Mouse (Mus musculus) heart, embryonic 13.5 days (tissue): ENCODE measurements around the gene 1700012B09Rik. TPM values are rescaled to one million over a fixed set of nuclear protein-coding genes. Genes with fewer than 3 reads are reported as not detected.
A peak's percentile ranks its signal among the peaks of the same experiment; 100 is the strongest.

ENCODE experiments used
- ATAC-seq: fragments of 200-750 bp; cut with Nextera tagmentation; 2 replicates; pipeline ENCODE4 v1.8.0; 2017; ENCODE audit warnings: moderate TSS enrichment; ENCODE audit not compliant: insufficient number of reproducible peaks, low FRiP score, low TSS enrichment; ENCODE audit errors: extremely low read depth
- H3K27ac ChIP-seq: fragments of 300-500 bp; sonication (generic); replicated peaks from 2 replicates; pipeline ENCODE4 v1.5.1; 2015; ENCODE audit warnings: moderate library complexity, mild to moderate bottlenecking, inconsistent platforms
- H3K27me3 ChIP-seq: fragments of 300-500 bp; sonication (generic); replicated peaks from 2 replicates; pipeline ENCODE4 v1.6.1; 2015; ENCODE audit warnings: mild to moderate bottlenecking, inconsistent platforms
- H3K36me3 ChIP-seq: fragments of 300-500 bp; sonication (generic); 2 replicates; pipeline ENCODE4 v1.6.1; 2015; ENCODE audit warnings: mild to moderate bottlenecking, inconsistent platforms
- H3K4me1 ChIP-seq: fragments of 300-500 bp; sonication (generic); 2 replicates; pipeline ENCODE4 v1.6.1; 2015; ENCODE audit warnings: inconsistent platforms
- H3K4me2 ChIP-seq: fragments of 300-500 bp; sonication (generic); 2 replicates; pipeline ENCODE4 v1.6.1; 2015; ENCODE audit warnings: inconsistent platforms, mild to moderate bottlenecking, moderate library complexity
- H3K4me3 ChIP-seq: fragments of 300-500 bp; sonication (generic); 2 replicates; pipeline ENCODE4 v1.5.1; 2015; ENCODE audit warnings: moderate library complexity, mild to moderate bottlenecking, inconsistent platforms
- H3K9ac ChIP-seq: fragments of 300-500 bp; sonication (generic); 2 replicates; pipeline ENCODE4 v1.6.1; 2015; ENCODE audit warnings: inconsistent platforms, mild to moderate bottlenecking, moderate library complexity
- H3K9me3 ChIP-seq: fragments of 300-500 bp; sonication (generic); 2 replicates; pipeline ENCODE4 v1.6.1; 2016; ENCODE audit warnings: inconsistent platforms
- WGBS: fragments of 180-500 bp; shearing (Covaris S2); methylation state at CpG from one replicate; pipeline ENCODE4 v1.1.7; 2015; ENCODE audit warnings: mixed read lengths; 5-methylcytosine and 5-hydroxymethylcytosine counted together
- polyA plus RNA-seq: library from polyadenylated mRNA; unstranded; fragments of >200 nt; fragmentation: Nextera tagmentation; extraction: Ambion mirVana; gene quantifications from 2 replicates; pipeline ENCODE4 v1.2.1, GENCODE M21; 2015

1700012B09Rik gene
- polyA plus RNA-seq, 1 experiment from 2014 or later: not detected

- no peak overlapping the region for H3K27ac ChIP-seq
- no peaks in the 10 kb centered on the region for H3K36me3 ChIP-seq
- peaks cover 25% of the 10 kb centered on the region for H3K27me3 ChIP-seq
- H3K4me3 ChIP-seq: no peak overlapping the region
- no peak for ATAC-seq
- no peak overlapping the region for H3K4me2 ChIP-seq
- H3K9ac ChIP-seq: no peak overlapping the region
- no peaks in the 10 kb centered on the region for H3K9me3 ChIP-seq
- no peaks in the 10 kb centered on the region for H3K4me1 ChIP-seq
Measured at GRCm38 (mm10) chr9:14759261-14759660, 11.6 kb downstream of the 1700012B09Rik start.

- Histone ChIP-seq H3K4me3 (no peak overlapping the region), H3K4me1 (no peaks in the 10 kb centered on the region), H3K27ac (no peak overlapping the region), H3K4me2 (no peak overlapping the region), H3K36me3 (no peaks in the 10 kb centered on the region), H3K9ac (no peak overlapping the region), H3K27me3 (peaks cover 19% of the 10 kb centered on the region; the same call in 1 of the 2 replicates), H3K9me3 (no peaks in the 10 kb centered on the region)
- ATAC-seq: no peak
- WGBS: 56% methylated on average over 7 of the region's 7 CpGs
Measured at GRCm38 (mm10) chr9:14758590-14758989, 12.2 kb downstream of the 1700012B09Rik start.

GRCm38 (mm10) chr9:14754469-14754868 is 16.4 kb downstream of the 1700012B09Rik start:
- no peaks in the 10 kb centered on the region for H3K9me3 ChIP-seq
- no peak for ATAC-seq
- H3K4me1 ChIP-seq: peaks cover 9% of the 10 kb centered on the region
- H3K4me2 ChIP-seq: no peak overlapping the region
- H3K9ac ChIP-seq: no peak overlapping the region
- H3K36me3 ChIP-seq: no peaks in the 10 kb centered on the region
- peaks cover 30% of the 10 kb centered on the region for H3K27me3 ChIP-seq
- no peak overlapping the region for H3K27ac ChIP-seq
- no peak overlapping the region for H3K4me3 ChIP-seq
- WGBS: 80% methylated on average over 3 of the region's 3 CpGs

- Histone ChIP-seq H3K4me2 (no peak overlapping the region), H3K4me3 (no peak overlapping the region), H3K27me3 (peaks cover 34% of the 10 kb centered on the region), H3K36me3 (no peaks in the 10 kb centered on the region), H3K9ac (no peak overlapping the region), H3K4me1 (peaks cover 9% of the 10 kb centered on the region), H3K9me3 (no peaks in the 10 kb centered on the region), H3K27ac (no peak overlapping the region)
- no peak for ATAC-seq
Measured at GRCm38 (mm10) chr9:14753947-14754346, 16.9 kb downstream of the 1700012B09Rik start.

- no peaks in the 10 kb centered on the region for H3K36me3 ChIP-seq
- H3K4me2 ChIP-seq: peak within 1 kb of the TSS; percentile 94
- WGBS: under 1% methylated on average over 28 of the region's 28 CpGs
- peaks cover 34% of the 10 kb centered on the region for H3K27me3 ChIP-seq
- ATAC-seq: peak; percentile 64; the same call in 1 of the 2 replicates
- H3K4me1 ChIP-seq: peaks cover 9% of the 10 kb centered on the region
- H3K9ac ChIP-seq: peak within 1 kb of the TSS; percentile 81
- H3K4me3 ChIP-seq: peak within 1 kb of the TSS; percentile 60
- H3K27ac ChIP-seq: no peak within 1 kb of the TSS
- no peaks in the 10 kb centered on the region for H3K9me3 ChIP-seq
Measured at GRCm38 (mm10) chr9:14752001-14752522, 18.8 kb downstream of the 1700012B09Rik start, which contains the start of gene Fut4. TSS of gene Fut4 (minus strand) at chr9:14752393.

GRCm38 (mm10) chr9:14751503-14752000 is 19.3 kb downstream of the 1700012B09Rik start:
- H3K27ac ChIP-seq: no peak overlapping the region
- peak overlapping the region; percentile 81 for H3K9ac ChIP-seq

GRCm38 (mm10) chr9:14750901-14751502 is 19.8 kb downstream of the 1700012B09Rik start:
- Histone ChIP-seq H3K4me1 (peaks cover 9% of the 10 kb centered on the region), H3K9me3 (no peaks in the 10 kb centered on the region), H3K9ac (peak overlapping the region; percentile 81), H3K27ac (no peak overlapping the region), H3K36me3 (no peaks in the 10 kb centered on the region), H3K27me3 (peaks cover 34% of the 10 kb centered on the region), H3K4me3 (peak overlapping the region; percentile 60), H3K4me2 (peak overlapping the region; percentile 94)
- 41% methylated on average over 42 of the region's 42 CpGs for WGBS
- ATAC-seq: no peak

More at GRCm38 (mm10) chr9:14751503-14752000, 19.3 kb downstream of the 1700012B09Rik start:
- WGBS: under 1% methylated on average over 49 of the region's 50 CpGs
- H3K4me3 ChIP-seq: peak overlapping the region; percentile 60
- peaks cover 9% of the 10 kb centered on the region for H3K4me1 ChIP-seq
- peak overlapping the region; percentile 94 for H3K4me2 ChIP-seq
- no peaks in the 10 kb centered on the region for H3K9me3 ChIP-seq
- peak; percentile 32; the same call in 1 of the 2 replicates for ATAC-seq
- H3K27me3 ChIP-seq: peaks cover 34% of the 10 kb centered on the region
- no peaks in the 10 kb centered on the region for H3K36me3 ChIP-seq

GRCm38 (mm10) chr9:14740151-14740924 is 30.5 kb downstream of the 1700012B09Rik start, which contains the start of gene Piwil4:
TSS of gene Piwil4 (minus strand) at chr9:14740733.
- no peak for ATAC-seq
- Histone ChIP-seq H3K27me3 (0 out of 2 replicates have a peak, but pooled peaks cover 9% of the 10 kb centered on the region), H3K4me3 (no peak within 1 kb of the TSS), H3K36me3 (no peaks in the 10 kb centered on the region), H3K9ac (no peak within 1 kb of the TSS), H3K4me1 (no peaks in the 10 kb centered on the region), H3K9me3 (no peaks in the 10 kb centered on the region), H3K27ac (no peak within 1 kb of the TSS), H3K4me2 (no peak within 1 kb of the TSS)
- 75% methylated on average over 19 of the region's 19 CpGs for WGBS

GRCm38 (mm10) chr9:14739498-14740150 is 31.2 kb downstream of the 1700012B09Rik start:
- 74% methylated on average over 4 of the region's 4 CpGs for WGBS
- no peaks in the 10 kb centered on the region for H3K4me1 ChIP-seq
- H3K36me3 ChIP-seq: no peaks in the 10 kb centered on the region
- no peaks in the 10 kb centered on the region for H3K9me3 ChIP-seq
- no peak for ATAC-seq
- H3K4me2 ChIP-seq: no peak overlapping the region
- no peak overlapping the region for H3K27ac ChIP-seq
- H3K27me3 ChIP-seq: 0 out of 2 replicates have a peak, but pooled peaks cover 11% of the 10 kb centered on the region
- no peak overlapping the region for H3K9ac ChIP-seq
- H3K4me3 ChIP-seq: no peak overlapping the region

GRCm38 (mm10) chr9:14730941-14731541 is 39.8 kb downstream of the 1700012B09Rik start:
- Histone ChIP-seq H3K4me3 (no peak overlapping the region), H3K9me3 (no peaks in the 10 kb centered on the region), H3K9ac (no peak overlapping the region), H3K4me1 (0 out of 2 replicates have a peak, but pooled peaks cover 3% of the 10 kb centered on the region), H3K36me3 (no peaks in the 10 kb centered on the region), H3K27me3 (0 out of 2 replicates have a peak, but pooled peaks cover 6% of the 10 kb centered on the region), H3K4me2 (no peak overlapping the region), H3K27ac (no peak overlapping the region)
- 43% methylated on average over 9 of the region's 9 CpGs for WGBS
- no peak for ATAC-seq
